Mouse (Mus musculus): ENCODE results near the gene Zcchc3.
"Not testable (repeated sequence)": the region's sequence is repeated elsewhere in the genome, so short reads cannot be mapped to it uniquely, and the experiment has no call there.

The Zcchc3 gene

DNA sequence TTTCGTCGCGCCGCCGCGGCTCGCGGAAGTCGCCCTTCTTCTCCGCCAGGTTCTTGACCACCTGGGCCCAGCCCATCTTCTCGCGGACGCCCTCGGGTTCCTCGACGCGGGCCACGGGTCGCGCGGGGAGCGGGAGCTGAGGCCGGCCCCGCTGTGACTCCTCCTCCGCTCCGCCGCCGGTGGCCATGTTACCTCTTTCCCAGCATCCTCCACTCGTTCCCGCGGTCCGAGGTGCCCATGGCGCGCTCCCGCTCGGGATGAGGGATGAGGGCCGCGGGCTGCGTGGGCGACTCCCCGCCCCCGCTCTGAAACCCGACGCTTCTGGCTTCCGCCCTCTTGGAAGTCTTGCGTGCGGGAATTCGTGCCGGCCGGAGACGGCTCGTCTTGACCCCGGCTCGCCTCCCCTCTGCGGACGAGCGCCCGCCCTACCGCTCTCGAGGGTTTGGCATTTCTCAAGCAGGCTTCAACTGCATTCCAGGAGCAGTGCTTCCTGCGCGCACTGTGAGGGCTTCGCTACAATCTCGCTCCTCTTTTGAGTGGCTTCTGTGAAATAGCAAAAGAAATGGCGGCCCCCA, at the start of gene Zcchc3:
Gene Zcchc3, minus strand, starts transcription at position 437 of the 575 bp plus-strand sequence.
- peak; percentile 95 for DNase-seq

DNA sequence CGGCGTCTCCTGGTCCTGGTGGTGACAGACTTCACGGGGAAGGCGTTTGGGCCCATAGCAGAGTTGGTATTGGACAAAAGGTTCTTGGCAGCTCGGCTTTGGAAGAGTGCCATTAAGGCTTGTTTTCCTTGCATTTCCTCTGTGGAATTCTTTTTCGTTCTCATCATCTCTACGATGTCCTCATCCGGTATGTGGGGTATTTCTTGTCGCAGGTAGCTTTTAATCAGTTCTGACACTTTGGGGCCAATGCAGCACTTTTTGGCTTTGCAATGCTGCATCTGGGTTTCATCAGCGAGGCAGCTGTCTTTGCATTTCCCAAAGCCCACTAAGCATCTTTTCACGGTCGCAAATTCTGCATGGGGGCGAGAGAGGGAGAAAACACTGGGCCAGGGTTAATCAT, 44.4 kb upstream of the Zcchc3 start:
- peak; percentile 30 for DNase-seq

GRCm38 (mm10) chr2:152452101-152452781, 37.4 kb upstream of the Zcchc3 start:
- DNase-seq, result no peak

- DNase-seq, result peak; percentile 81
Measured at GRCm38 (mm10) chr2:152450241-152450640, 35.4 kb upstream of the Zcchc3 start.

DNA sequence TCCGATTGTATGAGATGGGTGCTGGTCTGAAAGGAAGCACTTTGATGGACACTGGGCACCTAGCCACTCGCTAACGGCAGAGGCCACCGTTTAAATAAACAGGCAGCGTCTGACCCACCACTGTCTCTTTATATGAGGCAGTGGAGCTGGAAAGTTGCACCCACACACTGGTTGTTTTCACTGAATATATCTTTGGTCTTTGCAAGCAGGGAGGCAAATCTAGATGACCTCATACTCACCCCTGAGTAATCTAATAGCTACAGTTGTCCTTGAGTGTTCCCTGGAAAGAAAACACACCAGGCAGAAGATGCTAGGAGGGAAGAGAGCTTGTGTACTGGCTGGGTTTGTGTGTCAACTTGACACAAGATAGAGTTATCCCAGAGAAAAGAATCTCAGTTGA, 32.6 kb upstream of the Zcchc3 start:
- DNase-seq, result no peak

DNA sequence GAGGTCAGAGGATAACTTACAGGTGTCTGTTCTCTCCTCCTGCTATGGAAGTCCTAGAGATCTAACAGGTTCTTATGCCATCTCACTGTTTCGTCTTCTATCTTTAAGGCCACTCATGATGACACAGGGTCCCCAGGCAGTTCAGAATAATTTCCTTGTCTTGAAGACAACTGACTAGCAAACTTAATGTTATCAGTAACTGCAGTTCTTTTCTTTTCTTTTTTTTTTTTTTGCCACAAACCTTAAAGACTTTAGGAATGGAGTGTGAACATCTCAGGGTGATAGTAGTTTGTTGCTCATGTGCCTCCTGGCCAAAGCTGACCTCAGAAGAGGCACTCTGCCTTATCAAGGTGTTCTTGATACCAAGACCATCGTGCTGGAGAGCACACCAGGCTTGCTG, 31.8 kb upstream of the Zcchc3 start:
- DNase-seq, result no peak

DNA sequence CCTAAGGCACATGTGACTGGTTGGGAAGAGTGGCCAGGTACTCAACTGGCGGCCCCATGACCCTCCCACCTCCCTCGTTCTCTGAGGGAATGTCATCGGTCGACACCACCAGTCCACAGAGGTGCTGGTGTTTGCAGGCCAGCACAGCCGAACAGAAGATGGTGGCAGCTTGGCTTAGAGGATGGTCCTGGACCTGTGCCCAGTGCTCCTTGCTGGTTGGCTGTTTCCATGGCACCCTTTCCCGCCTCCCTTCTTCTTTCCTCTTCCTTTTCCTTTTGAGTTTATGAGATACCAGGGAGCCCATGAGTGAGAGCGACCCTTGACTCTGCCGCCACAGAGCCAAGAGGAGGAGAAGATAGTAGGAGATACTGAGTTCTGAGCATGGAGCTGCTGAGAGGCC, 28.5 kb upstream of the Zcchc3 start:
- no peak for DNase-seq

- DNase-seq, result no peak
Measured at GRCm38 (mm10) chr2:152442322-152442721, 27.5 kb upstream of the Zcchc3 start.

DNA sequence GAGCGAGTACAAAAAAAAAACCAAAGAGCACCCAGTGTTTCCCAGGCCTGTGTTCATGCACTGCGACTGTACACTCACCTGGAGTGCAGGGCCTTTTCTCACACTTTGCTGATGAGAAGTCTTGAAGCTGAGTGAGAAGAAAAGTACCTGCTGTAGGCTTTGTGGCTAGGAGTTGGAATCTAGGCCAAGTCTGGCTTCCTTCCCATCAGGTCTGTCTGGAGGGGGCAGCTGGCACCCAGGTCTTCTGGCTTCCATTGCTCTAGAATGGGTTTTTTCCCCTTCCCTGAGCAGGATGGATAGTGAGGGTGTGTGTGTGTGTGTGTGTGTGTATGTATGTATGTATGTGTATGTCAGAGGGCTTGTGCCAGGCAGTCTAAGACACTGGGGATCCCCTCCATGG, 25.0 kb upstream of the Zcchc3 start:
- DNase-seq, result no peak

DNA sequence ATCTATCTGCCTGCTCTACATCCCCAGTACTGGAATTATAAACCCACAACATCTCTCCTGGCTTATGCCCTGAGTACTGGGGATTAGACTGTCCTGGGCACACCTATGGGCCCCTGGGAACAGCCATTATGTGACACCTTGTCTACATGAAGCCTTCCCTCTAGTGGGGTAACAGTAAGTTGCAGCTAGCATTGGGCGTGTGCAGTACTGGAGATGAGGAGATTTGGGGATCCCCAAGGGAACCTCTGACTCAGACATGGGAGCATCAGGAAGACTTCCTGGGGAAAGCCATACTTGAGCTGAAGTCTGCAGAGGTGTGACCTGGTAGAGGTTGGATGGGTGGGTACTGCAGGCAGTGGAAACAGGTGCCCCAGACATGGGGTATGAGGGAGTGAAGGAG, 24.1 kb upstream of the Zcchc3 start:
- no peak for DNase-seq

GRCm38 (mm10) chr2:152436983-152437860, 22.4 kb upstream of the Zcchc3 start:
- DNase-seq, result peak; percentile 88

DNA sequence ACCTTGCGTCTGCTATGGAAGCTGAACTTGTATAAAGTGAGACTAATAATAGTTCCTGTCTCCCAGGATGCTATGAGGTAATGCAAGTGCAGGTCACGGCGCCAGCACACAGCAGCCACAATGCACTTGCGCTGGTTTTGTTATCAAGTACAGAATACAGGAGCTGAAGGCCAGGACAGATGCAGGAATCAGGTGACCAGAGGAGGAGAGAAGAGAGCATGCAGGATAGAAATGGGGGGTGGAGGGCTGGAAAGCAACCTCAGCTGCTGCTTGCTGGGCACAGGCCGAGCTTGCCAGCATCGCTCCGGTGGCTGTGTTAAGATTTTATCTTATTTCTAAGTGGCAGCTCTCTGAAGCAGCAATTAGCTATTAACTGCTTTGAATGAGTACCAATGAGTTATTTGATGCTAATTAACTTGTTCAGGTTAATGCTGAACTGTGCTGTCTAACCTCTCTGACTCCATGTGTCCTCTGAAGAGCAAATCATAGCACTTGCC, 21.6 kb upstream of the Zcchc3 start:
- DNase-seq, result no peak

- not testable (repeated sequence) for DNase-seq
Measured at GRCm38 (mm10) chr2:152428481-152428880, 13.7 kb upstream of the Zcchc3 start.

GRCm38 (mm10) chr2:152427493-152427892, 12.7 kb upstream of the Zcchc3 start:
- DNase-seq, result no peak

DNA sequence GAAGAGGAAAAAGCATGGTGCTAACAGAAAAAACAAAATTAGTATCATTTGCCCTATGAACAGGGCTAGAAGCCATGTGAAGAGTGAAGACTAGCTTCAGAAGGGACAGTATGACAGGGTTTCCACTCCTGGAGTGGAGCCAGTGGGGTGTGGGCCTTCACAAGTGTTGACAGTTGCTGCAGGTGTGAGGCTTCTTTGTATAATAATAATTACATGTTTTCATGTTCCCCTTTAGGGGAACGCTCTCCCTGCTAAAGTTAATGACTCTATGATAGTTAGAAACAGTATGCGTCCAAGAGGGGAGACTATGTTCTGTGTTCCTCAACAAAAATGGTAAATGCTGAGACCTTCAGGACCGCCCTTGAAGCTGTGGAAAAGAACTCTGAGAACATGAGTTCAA, 959 bp upstream of the Zcchc3 start:
- no peak for DNase-seq

DNA sequence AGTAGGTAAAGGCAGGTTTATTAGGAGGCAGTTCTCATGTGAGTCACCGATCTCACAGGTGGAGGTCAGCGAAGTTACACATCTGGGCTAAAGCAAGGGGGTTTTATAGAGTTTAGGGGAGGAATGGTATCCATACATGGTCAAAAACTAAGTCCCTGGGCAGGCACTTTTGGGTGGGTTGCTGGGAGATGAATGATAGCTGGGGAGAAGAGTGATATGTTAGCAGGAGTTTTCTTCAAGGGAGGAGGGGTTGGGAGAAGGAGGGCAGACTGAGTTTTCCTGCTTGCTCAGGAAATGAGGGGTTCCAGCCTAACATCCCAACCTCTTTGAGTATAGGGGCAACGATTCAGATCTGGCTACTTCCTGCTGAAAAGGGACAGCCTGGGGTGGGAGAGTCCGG, 460 bp upstream of the Zcchc3 start, which contains the start of gene 6820408C15Rik:
Gene 6820408C15Rik, plus strand, starts transcription at position 301 of the 400 bp plus-strand sequence.
- DNase-seq, result no peak

- DNase-seq, result peak; percentile 59
Measured at GRCm38 (mm10) chr2:152413765-152414584, 852 bp downstream of the Zcchc3 start.

DNA sequence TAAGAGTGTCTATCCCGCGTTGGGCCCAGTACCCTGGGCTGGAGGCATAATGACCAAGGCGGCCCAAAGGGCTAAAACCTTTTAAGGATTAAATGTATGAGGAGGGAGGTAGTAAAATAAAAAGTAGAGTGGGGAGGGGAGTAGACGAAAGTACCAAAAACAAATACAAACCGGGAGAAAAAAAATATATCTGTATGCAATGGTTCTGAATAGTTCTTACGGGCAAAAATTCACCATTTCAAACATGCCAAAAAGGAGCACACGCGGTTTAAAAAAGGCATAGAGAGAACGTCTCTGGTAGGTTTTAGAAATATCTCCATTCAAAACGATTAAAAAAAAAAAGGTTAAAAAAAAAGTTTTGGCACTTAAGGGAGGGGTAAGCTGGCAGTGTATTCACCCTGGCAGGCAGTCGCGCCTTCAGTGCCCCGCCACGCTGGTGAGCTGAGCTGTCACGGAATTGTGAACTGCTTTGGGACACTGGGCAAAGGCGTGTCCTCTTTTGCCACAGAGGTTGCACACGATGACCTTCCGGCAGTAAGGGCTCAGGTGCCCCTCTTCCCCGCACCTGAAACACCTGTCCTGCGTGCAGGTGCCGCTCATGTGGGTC, 1.6 kb downstream of the Zcchc3 start:
- no peak for DNase-seq

DNA sequence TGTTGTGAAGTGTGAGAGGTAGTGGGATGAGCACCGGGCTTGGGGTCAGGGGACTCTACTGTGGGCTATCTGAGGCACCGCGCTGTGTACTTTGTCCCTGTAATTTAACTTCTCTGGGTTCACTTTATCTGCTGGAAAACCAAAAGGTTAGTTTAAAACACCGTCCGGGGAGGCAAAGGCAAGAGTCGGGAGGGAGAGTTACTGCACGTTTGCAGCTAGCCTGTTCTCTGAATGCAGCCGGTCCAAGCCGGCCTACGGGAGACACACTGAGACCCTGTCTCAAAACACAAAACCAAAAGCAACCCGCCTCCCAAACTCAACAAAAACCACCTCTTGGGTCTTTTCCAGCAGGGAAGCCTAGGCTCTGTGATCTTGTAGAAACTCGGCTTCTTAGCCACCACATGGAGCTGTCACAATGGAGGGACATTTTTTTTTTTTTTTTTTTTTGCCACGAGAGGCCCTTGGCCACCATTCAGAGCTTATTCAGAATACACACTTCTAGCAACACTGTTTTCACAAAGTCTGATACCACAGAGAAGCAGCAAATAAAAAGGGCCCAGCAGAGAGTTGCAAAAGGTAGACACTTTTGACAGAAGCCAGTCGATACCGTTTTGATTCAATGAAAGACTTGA, 2.2 kb downstream of the Zcchc3 start:
- no peak for DNase-seq

GRCm38 (mm10) chr2:152411471-152411870, 3.4 kb downstream of the Zcchc3 start:
- DNase-seq, result no peak

DNA sequence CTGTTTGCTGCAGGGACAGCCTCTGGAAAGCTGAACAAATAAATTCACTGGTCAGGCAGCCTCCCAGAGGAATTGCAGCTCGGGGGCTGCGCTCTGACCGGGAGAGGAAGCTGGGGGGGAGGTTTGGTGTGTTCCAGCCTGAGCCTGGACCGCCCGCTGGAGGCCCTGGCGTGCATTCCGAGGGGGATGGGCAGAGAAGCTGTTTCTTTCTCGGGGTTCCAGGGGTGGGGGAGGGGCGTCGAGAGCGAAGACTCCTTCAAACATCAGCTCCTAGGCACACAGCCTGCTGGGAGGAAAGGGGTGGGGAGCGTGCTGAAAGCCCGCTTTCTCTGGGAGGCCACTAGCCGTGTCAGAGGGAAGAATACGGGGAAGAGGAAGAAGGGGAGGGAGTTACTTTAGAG, 3.9 kb downstream of the Zcchc3 start:
- peak; percentile 88 for DNase-seq

GRCm38 (mm10) chr2:152409781-152410180, 5.0 kb downstream of the Zcchc3 start:
- DNase-seq, result no peak
